8 mouse cellular contexts compared by ENCODE assay signal in genomic region chr4:152011171-152011760, GRCm38 (mm10). TPM values are rescaled to one million over a fixed set of nuclear protein-coding genes. Genes with fewer than 3 reads are reported as not detected.
DNase-seq lines count a peak whose midpoint lies in the region; ATAC-seq and TF ChIP-seq lines count a peak whose summit lies in the region.

No protein-coding gene starts in this region.

- peak overlapping the region; percentile 86; the same call in 1 of the 2 replicates for H3K4me2 ChIP-seq in CH12.LX (ENCODE audit: insufficient read depth, low read depth, poor library complexity, severe bottlenecking)
- peak overlapping the region; percentile 100 for H3K4me2 ChIP-seq in lung, postnatal 0 days (replicated peaks; ENCODE audit: low read depth, low read length)

- H3K4me3 ChIP-seq in cerebellum, adult 2 months (replicated peaks; ENCODE audit: insufficient read depth, low read depth, low read length) = peak overlapping the region; percentile 89
- no peak overlapping the region for H3K4me3 ChIP-seq in CH12.LX (replicated peaks in 1 of 3; ENCODE audit: low read depth in 2 of 3, low read length in 2 of 3, poor library complexity in 1 of 3)
- H3K4me3 ChIP-seq in hindbrain, embryonic 10.5 days = peak overlapping the region; percentile 72
- peak overlapping the region; percentile 74 for H3K4me3 ChIP-seq in lung, postnatal 0 days (ENCODE audit: low read depth, low read length)

- H3K27me3 ChIP-seq in cerebellum, adult 2 months (ENCODE audit: control insufficient read depth, insufficient read depth, low read length) = no peaks in the 10 kb centered on the region
- peaks cover 18% of the 10 kb centered on the region for H3K27me3 ChIP-seq in CH12.LX (replicated peaks)
- H3K27me3 ChIP-seq in hindbrain, embryonic 10.5 days (ENCODE audit: insufficient read depth, poor library complexity, severe bottlenecking) = peaks cover 30% of the 10 kb centered on the region
- no peaks in the 10 kb centered on the region for H3K27me3 ChIP-seq in lung, postnatal 0 days (replicated peaks; ENCODE audit: insufficient read depth, low read length)

- no peak overlapping the region for H3K9ac ChIP-seq in CH12.LX (ENCODE audit: insufficient read depth, low read depth)
- H3K9ac ChIP-seq in lung, postnatal 0 days (replicated peaks; ENCODE audit: low read depth) = peak overlapping the region; percentile 73

- TF ChIP-seq EP300 in CH12.LX (IDR thresholded peaks at IDR 0.05; ENCODE audit: low read length) = no peak
- TF ChIP-seq EP300 in lung, postnatal 0 days (IDR thresholded peaks at IDR 0.05) = 0 out of 2 replicates have a peak, but pooled peaks have one; percentile 29

- TF ChIP-seq RAD21 in CH12.LX (IDR thresholded peaks at IDR 0.05; ENCODE audit: low read depth, low read length) = no peak

- no peak for TF ChIP-seq CTCF in cerebellum, adult 2 months (IDR thresholded peaks at IDR 0.05; ENCODE audit: borderline replicate concordance, insufficient read depth, low read depth, low read length)
- TF ChIP-seq CTCF in CH12.LX (conservative IDR thresholded peaks at IDR 0.05 in 1 of 2, IDR thresholded peaks at IDR 0.05 in 1 of 2; ENCODE audit: low read depth in 2 of 2, low read length in 2 of 2) = no peak
- TF ChIP-seq CTCF in lung, postnatal 0 days (IDR thresholded peaks at IDR 0.05) = no peak

- no peaks in the 10 kb centered on the region for H3K9me3 ChIP-seq in CH12.LX (replicated peaks; ENCODE audit: low read length)
- H3K9me3 ChIP-seq in hindbrain, embryonic 10.5 days = no peaks in the 10 kb centered on the region
- H3K9me3 ChIP-seq in lung, postnatal 0 days (ENCODE audit: low read length) = no peaks in the 10 kb centered on the region

- 41% methylated on average over 8 of the region's 8 CpGs for WGBS in cerebellum, adult 2 months
- WGBS in hindbrain, embryonic 10.5 days = 77% methylated on average over 8 of the region's 8 CpGs
- WGBS in lung, postnatal 0 days = 51% methylated on average over 8 of the region's 8 CpGs

- peaks cover 26 to 48% of the 10 kb centered on the region in 2 experiments for H3K36me3 ChIP-seq in CH12.LX (replicated peaks in 1 of 2; ENCODE audit: control insufficient read depth in 1 of 2, insufficient read depth in 1 of 2, low read length in 1 of 2)
- H3K36me3 ChIP-seq in hindbrain, embryonic 10.5 days = peaks cover 42% of the 10 kb centered on the region
- peaks cover 19% of the 10 kb centered on the region for H3K36me3 ChIP-seq in lung, postnatal 0 days (ENCODE audit: insufficient read depth, low read length)

- ATAC-seq in lung, postnatal 0 days = no peak; the same call in 1 of the 2 replicates

- no peak for DNase-seq in cerebellum, adult 2 months
- no peak for DNase-seq in cerebellum, postnatal 4 days (ENCODE audit: low spot score in 2 of 2)
- no peak for DNase-seq in CH12.LX (ENCODE audit: extremely low read depth)
- DNase-seq in hindbrain, embryonic 10.5 days (ENCODE audit: low spot score) = no peak
- DNase-seq in lung, postnatal 0 days (ENCODE audit: low spot score) = peak; percentile 65
- no peak for DNase-seq in left cerebral cortex, postnatal 14 days (ENCODE audit: low spot score in 2 of 2)
- no peak for DNase-seq in left cerebral cortex, postnatal 4 days
- DNase-seq in Muller cell, postnatal 12 days (ENCODE audit: inconsistent ontology term) = no peak

- H3K4me1 ChIP-seq in cerebellum, adult 2 months (ENCODE audit: control insufficient read depth, insufficient read depth, low read length) = peaks cover 17% of the 10 kb centered on the region
- peaks cover 9 to 36% of the 10 kb centered on the region in 2 experiments for H3K4me1 ChIP-seq in CH12.LX (ENCODE audit: control insufficient read depth in 1 of 2, insufficient read depth in 2 of 2)
- H3K4me1 ChIP-seq in hindbrain, embryonic 10.5 days (replicated peaks) = peaks cover 54% of the 10 kb centered on the region
- peaks cover 18% of the 10 kb centered on the region for H3K4me1 ChIP-seq in lung, postnatal 0 days (ENCODE audit: insufficient read depth, low read depth, low read length)

- in situ Hi-C loops in CH12.LX (cut with MboI; ENCODE audit: low pct_ligation_motif_present, low pct_unique_long_range_greater_than_20kb, low sequenced_read_pairs) = no loop called here

- intact Hi-C loops in left cerebral cortex, postnatal 14 days (cut with DNase I) = no loop called here
- intact Hi-C loops in left cerebral cortex, postnatal 4 days (cut with DNase I) = no loop called here

- dilution Hi-C loops in CH12.LX (cut with MboI; ENCODE audit: extremely low pct_ligation_motif_present, extremely low pct_unique_long_range_greater_than_20kb, low sequenced_read_pairs) = no loop called here

- peaks cover 2% of the 10 kb centered on the region; the same call in 1 of the 2 replicates for H3K79me2 ChIP-seq in CH12.LX (replicated peaks; ENCODE audit: control insufficient read depth, extremely low read depth, insufficient read depth, poor library complexity, severe bottlenecking)

- no peak for TF ChIP-seq POLR2A in cerebellum, adult 2 months (IDR thresholded peaks at IDR 0.05; ENCODE audit: borderline replicate concordance, insufficient read depth, low read length)
- no peak for TF ChIP-seq POLR2A in CH12.LX (IDR thresholded peaks at IDR 0.05; ENCODE audit: low read depth, low read length)

- peak overlapping the region; percentile 35; the same call in 1 of the 2 replicates for H3K27ac ChIP-seq in cerebellum, adult 2 months (ENCODE audit: insufficient read depth, low read length)
- H3K27ac ChIP-seq in CH12.LX (ENCODE audit: insufficient read depth, low read depth) = no peak overlapping the region
- H3K27ac ChIP-seq in hindbrain, embryonic 10.5 days = no peak overlapping the region
- peak overlapping the region; percentile 97 for H3K27ac ChIP-seq in lung, postnatal 0 days (ENCODE audit: low read length)

TF ChIP-seq in CH12.LX, 34 proteins besides CTCF, POLR2A, EP300 and RAD21 (continues in another document):
- TF ChIP-seq ELF1 (IDR thresholded peaks at IDR 0.05; ENCODE audit: low read depth, low read length) (no peak), BHLHE40 (IDR thresholded peaks at IDR 0.05; ENCODE audit: low read depth, low read length) (no peak), NELFE (IDR thresholded peaks at IDR 0.05; ENCODE audit: low read depth, low read length) (no peak), RCOR1 (conservative IDR thresholded peaks at IDR 0.05; ENCODE audit: low read depth, low read length) (no peak), IRF4 (IDR thresholded peaks at IDR 0.05; ENCODE audit: low read depth, low read length) (no peak), MXI1 (IDR thresholded peaks at IDR 0.05; ENCODE audit: low read depth, low read length) (no peak), ZMIZ1 (IDR thresholded peaks at IDR 0.05; ENCODE audit: low read depth, low read length) (no peak), MAFK (IDR thresholded peaks at IDR 0.05; ENCODE audit: insufficient replicate concordance, low read length) (no peak), ETS1 (conservative IDR thresholded peaks at IDR 0.05; ENCODE audit: low read depth, low read length) (no peak), MAX (IDR thresholded peaks at IDR 0.05; ENCODE audit: low read length) (no peak)

RNA-seq across cellular contexts. Expression of gene Klhl21, which starts 2.7 kb away (rescaled TPM):
- 14.5 and 14.7 TPM in 2 replicates for polyA plus RNA-seq in cerebellum, adult 2 months (2012; rRNA removed)
- total RNA-seq in CH12.LX (2012; rRNA removed) (7.1 and 9.5 TPM in 2 replicates), CH12.LX (2014; rRNA removed) (4.4 and 4.9 TPM in 2 replicates)
- 9.1 and 9.4 TPM in 2 replicates for polyA plus RNA-seq in CH12.LX (2012; ENCODE audit: insufficient read length, low read depth)
- 7.7 and 8.7 TPM in 2 replicates for polyA plus RNA-seq in hindbrain, embryonic 10.5 days (2016; fragmentation: Nextera tagmentation; extraction: Ambion mirVana)
- polyA plus RNA-seq in lung, postnatal 0 days (2015; fragmentation: Nextera tagmentation; extraction: Ambion mirVana) = 13.4 and 13.7 TPM in 2 replicates
- total RNA-seq in left cerebral cortex, postnatal 14 days (2021) = 10 to 100 TPM; 12.7 to 13.4 TPM
- 1 to 10 TPM; 6.6 to 7.1 TPM for total RNA-seq in left cerebral cortex, postnatal 4 days (2021)

RNA-seq across cellular contexts. Expression of gene Phf13, which starts 15.2 kb away (rescaled TPM):
- 7.3 and 8.3 TPM in 2 replicates for polyA plus RNA-seq in cerebellum, adult 2 months (2012; rRNA removed)
- total RNA-seq in CH12.LX (2012; rRNA removed) = 4.9 and 5.0 TPM in 2 replicates
- total RNA-seq in CH12.LX (2014; rRNA removed) = 1.9 and 2.1 TPM in 2 replicates
- polyA plus RNA-seq in CH12.LX (2012; ENCODE audit: insufficient read length, low read depth) = 3.9 and 4.9 TPM in 2 replicates
- polyA plus RNA-seq in hindbrain, embryonic 10.5 days (2016; fragmentation: Nextera tagmentation; extraction: Ambion mirVana) = 30.7 TPM in 2 replicates
- 18.0 TPM in 2 replicates for polyA plus RNA-seq in lung, postnatal 0 days (2015; fragmentation: Nextera tagmentation; extraction: Ambion mirVana)
- 10 to 100 TPM; 14.2 to 14.4 TPM for total RNA-seq in left cerebral cortex, postnatal 14 days (2021)
- 10 to 100 TPM; 20.6 to 21.2 TPM for total RNA-seq in left cerebral cortex, postnatal 4 days (2021)

RNA-seq across cellular contexts. Expression of gene Zbtb48, which starts 16.2 kb away (rescaled TPM):
- 20.1 and 24.3 TPM in 2 replicates for polyA plus RNA-seq in cerebellum, adult 2 months (2012; rRNA removed)
- total RNA-seq in CH12.LX (2012; rRNA removed) (7.4 and 10.5 TPM in 2 replicates), CH12.LX (2014; rRNA removed) (8.6 and 10.5 TPM in 2 replicates)
- 13.6 and 14.0 TPM in 2 replicates for polyA plus RNA-seq in CH12.LX (2012; ENCODE audit: insufficient read length, low read depth)
- 23.3 and 25.9 TPM in 2 replicates for polyA plus RNA-seq in hindbrain, embryonic 10.5 days (2016; fragmentation: Nextera tagmentation; extraction: Ambion mirVana)
- 13.2 and 13.7 TPM in 2 replicates for polyA plus RNA-seq in lung, postnatal 0 days (2015; fragmentation: Nextera tagmentation; extraction: Ambion mirVana)
- total RNA-seq in left cerebral cortex, postnatal 14 days (2021) = 10 to 100 TPM; 11.5 to 13.2 TPM
- total RNA-seq in left cerebral cortex, postnatal 4 days (2021) = 10 to 100 TPM; 17.4 to 17.6 TPM

RNA-seq across cellular contexts. Expression of gene Thap3, which starts 22.5 kb away (rescaled TPM):
- polyA plus RNA-seq in cerebellum, adult 2 months (2012; rRNA removed) = 42.7 and 43.3 TPM in 2 replicates
- total RNA-seq in CH12.LX (2012; rRNA removed) = 20.0 and 27.6 TPM in 2 replicates
- 10.1 and 12.8 TPM in 2 replicates for total RNA-seq in CH12.LX (2014; rRNA removed)
- polyA plus RNA-seq in CH12.LX (2012; ENCODE audit: insufficient read length, low read depth) = 11.0 and 11.7 TPM in 2 replicates
- 34.5 and 36.2 TPM in 2 replicates for polyA plus RNA-seq in hindbrain, embryonic 10.5 days (2016; fragmentation: Nextera tagmentation; extraction: Ambion mirVana)
- 31.0 and 33.3 TPM in 2 replicates for polyA plus RNA-seq in lung, postnatal 0 days (2015; fragmentation: Nextera tagmentation; extraction: Ambion mirVana)
- 10 to 100 TPM; 16.1 to 19.3 TPM for total RNA-seq in left cerebral cortex, postnatal 14 days (2021)
- 10 to 100 TPM; 29.2 to 33.0 TPM for total RNA-seq in left cerebral cortex, postnatal 4 days (2021)

RNA-seq across cellular contexts. Expression of gene Tas1r1, which starts 27.1 kb away (rescaled TPM):
- 0.10 and 0.27 TPM in 2 replicates for polyA plus RNA-seq in cerebellum, adult 2 months (2012; rRNA removed)
- total RNA-seq in CH12.LX (2012; rRNA removed) (0.13 and 0.21 TPM in 2 replicates), CH12.LX (2014; rRNA removed) (not detected in 2 replicates)
- not detected in 2 replicates for polyA plus RNA-seq in CH12.LX (2012; ENCODE audit: insufficient read length, low read depth)
- polyA plus RNA-seq in hindbrain, embryonic 10.5 days (2016; fragmentation: Nextera tagmentation; extraction: Ambion mirVana) = 0.65 and 0.67 TPM in 2 replicates
- polyA plus RNA-seq in lung, postnatal 0 days (2015; fragmentation: Nextera tagmentation; extraction: Ambion mirVana) = 0.21 and 0.35 TPM in 2 replicates
- total RNA-seq in left cerebral cortex, postnatal 14 days (2021) = under 1 TPM; 0.49 to 0.55 TPM
- under 1 TPM; 0.56 to 0.83 TPM for total RNA-seq in left cerebral cortex, postnatal 4 days (2021)

Comparison
In these comparisons a context has a peak if more than half of its experiments do, and no peak if none do; other contexts are left out.
1. H3K27ac ChIP-seq: peak in cerebellum, adult 2 months (single experiment) and lung, postnatal 0 days (single experiment); none in CH12.LX (single experiment) and hindbrain, embryonic 10.5 days (single experiment).
2. H3K4me3 ChIP-seq: peak in cerebellum, adult 2 months (single experiment), hindbrain, embryonic 10.5 days (single experiment) and lung, postnatal 0 days (single experiment); none in CH12.LX (0 of 3).